Mouse (Mus musculus): ENCODE data around the gene P3h3.

P3h3 gene

GRCm38 (mm10) chr6:124865766-124866362, 8.3 kb upstream of the P3h3 start:
- no peak for DNase-seq (ENCODE audit: low spot score)

GRCm38 (mm10) chr6:124863658-124864298, 6.2 kb upstream of the P3h3 start, which contains the start of gene Gpr162:
TSS of gene Gpr162 (minus strand) at chr6:124863983.
- DNase-seq (ENCODE audit: low spot score) = no peak

- DNase-seq (ENCODE audit: low spot score) = no peak
These were observed 5.6 kb upstream of the P3h3 start for GRCm38 (mm10) chr6:124863125-124863657.

GRCm38 (mm10) chr6:124862406-124863124, 5.0 kb upstream of the P3h3 start:
- DNase-seq (ENCODE audit: low spot score) = no peak

GRCm38 (mm10) chr6:124861802-124862201, 4.2 kb upstream of the P3h3 start:
- DNase-seq (ENCODE audit: low spot score) = no peak

- no peak for DNase-seq (ENCODE audit: low spot score)
These were observed 3.7 kb upstream of the P3h3 start for GRCm38 (mm10) chr6:124861266-124861665.

- DNase-seq (ENCODE audit: low spot score) = no peak
These were observed 3.0 kb upstream of the P3h3 start for GRCm38 (mm10) chr6:124860511-124860910.

GRCm38 (mm10) chr6:124859725-124860124, 2.2 kb upstream of the P3h3 start:
- DNase-seq (ENCODE audit: low spot score) = peak; percentile 56

GRCm38 (mm10) chr6:124858561-124859318, 1.2 kb upstream of the P3h3 start:
- DNase-seq (ENCODE audit: low spot score) = no peak

- no peak for DNase-seq (ENCODE audit: low spot score)
These were observed 433 bp upstream of the P3h3 start for GRCm38 (mm10) chr6:124857840-124858530.

GRCm38 (mm10) chr6:124856321-124856720, 1.2 kb downstream of the P3h3 start:
- no peak for DNase-seq (ENCODE audit: low spot score)

- DNase-seq (ENCODE audit: low spot score) = no peak
These were observed 2.9 kb downstream of the P3h3 start for GRCm38 (mm10) chr6:124854647-124855046.

- no peak for DNase-seq (ENCODE audit: low spot score)
These were observed 7.0 kb downstream of the P3h3 start for GRCm38 (mm10) chr6:124850535-124850934.

GRCm38 (mm10) chr6:124847305-124847704, 10.2 kb downstream of the P3h3 start:
- DNase-seq (ENCODE audit: low spot score) = peak; percentile 79

- no peak for DNase-seq (ENCODE audit: low spot score)
These were observed 17.0 kb downstream of the P3h3 start, which contains the start of gene Gnb3 for GRCm38 (mm10) chr6:124840241-124841167. TSS of gene Gnb3 (minus strand) at chr6:124840275.

- DNase-seq (ENCODE audit: low spot score) = no peak
These were observed 17.7 kb downstream of the P3h3 start for GRCm38 (mm10) chr6:124839805-124840204.

- no peak for DNase-seq (ENCODE audit: low spot score)
These were observed 21.1 kb downstream of the P3h3 start for GRCm38 (mm10) chr6:124836411-124836810.

- no peak for DNase-seq (ENCODE audit: low spot score)
These were observed 22.0 kb downstream of the P3h3 start for GRCm38 (mm10) chr6:124835531-124835930.

GRCm38 (mm10) chr6:124834512-124835081, 23.0 kb downstream of the P3h3 start:
- no peak for DNase-seq (ENCODE audit: low spot score)

GRCm38 (mm10) chr6:124831649-124832048, 25.9 kb downstream of the P3h3 start:
- no peak for DNase-seq (ENCODE audit: low spot score)

Data from c-Kit-positive CD71-positive TER-119-positive erythroid progenitor cells, embryonic 14.5 days (primary cell).